Mouse (Mus musculus) forebrain, embryonic 13.5 days (tissue): ENCODE measurements at regions not wholly inside any gene's neighbourhood (a gene's known extent, or its start where the extent isn't known, plus 50 kb on each side); places are given as distances from the start of the nearest gene placed in this dataset.
"Not testable (repeated sequence)": the region's sequence is repeated elsewhere in the genome, so short reads cannot be mapped to it uniquely, and the experiment has no call there.

ENCODE experiments used
- ATAC-seq: fragments of 200-750 bp; cut with Nextera tagmentation; 2 replicates; pipeline ENCODE4 v1.8.0; 2017
- H3K27ac ChIP-seq: fragments of 300-500 bp; sonication (generic); 2 replicates; pipeline ENCODE4 v1.5.1; 2015; ENCODE audit warnings: inconsistent platforms, mild to moderate bottlenecking, moderate library complexity
- H3K27me3 ChIP-seq: fragments of 300-500 bp; sonication (generic); 2 replicates; pipeline ENCODE4 v1.6.1; 2015; ENCODE audit warnings: mild to moderate bottlenecking, inconsistent platforms
- H3K36me3 ChIP-seq: fragments of 300-500 bp; sonication (generic); 2 replicates; pipeline ENCODE4 v1.6.1; 2015; ENCODE audit warnings: mild to moderate bottlenecking, inconsistent platforms; ENCODE audit not compliant: poor library complexity, severe bottlenecking
- H3K4me1 ChIP-seq: fragments of 300-500 bp; sonication (generic); 2 replicates; pipeline ENCODE4 v1.6.1; 2015; ENCODE audit warnings: inconsistent platforms
- H3K4me2 ChIP-seq: fragments of 300-500 bp; sonication (generic); 2 replicates; pipeline ENCODE4 v1.6.1; 2015; ENCODE audit warnings: inconsistent platforms, mild to moderate bottlenecking, moderate library complexity
- H3K4me3 ChIP-seq: fragments of 300-500 bp; sonication (generic); 2 replicates; pipeline ENCODE4 v1.5.1; 2015; ENCODE audit warnings: mild to moderate bottlenecking, inconsistent platforms
- H3K9ac ChIP-seq: fragments of 300-500 bp; sonication (generic); 2 replicates; pipeline ENCODE4 v1.6.1; 2015; ENCODE audit warnings: mild to moderate bottlenecking, inconsistent platforms
- H3K9me3 ChIP-seq: fragments of 300-500 bp; sonication (generic); replicated peaks from 2 replicates; pipeline ENCODE4 v1.6.1; 2016; ENCODE audit warnings: inconsistent platforms
- WGBS: fragments of 180-500 bp; shearing (Covaris S2); methylation state at CpG from one replicate; pipeline ENCODE4 v1.1.7; 2015; 5-methylcytosine and 5-hydroxymethylcytosine counted together

- H3K27me3 ChIP-seq, ATAC-seq, H3K9me3 ChIP-seq, H3K4me2 ChIP-seq, H3K4me1 ChIP-seq, H3K36me3 ChIP-seq, H3K4me3 ChIP-seq, H3K27ac ChIP-seq, H3K9ac ChIP-seq: not testable (repeated sequence)
- WGBS = 86% methylated on average over 1 of the region's 1 CpGs
Observed at GRCm38 (mm10) chr12:114757948-114758347, 1214.2 kb downstream of the Adam6a start.

- not testable (repeated sequence) for H3K4me1 ChIP-seq
Observed at GRCm38 (mm10) chr12:114764211-114764610, 1220.5 kb downstream of the Adam6a start.

GRCm38 (mm10) chr12:114775414-114775813 is 1231.7 kb downstream of the Adam6a start:
- H3K9me3 ChIP-seq = peaks cover 71% of the 10 kb centered on the region
- WGBS = 71% methylated on average over 2 of the region's 2 CpGs
- not testable (repeated sequence) for H3K9ac ChIP-seq, H3K4me3 ChIP-seq, H3K36me3 ChIP-seq, H3K27me3 ChIP-seq, H3K4me1 ChIP-seq, H3K27ac ChIP-seq, H3K4me2 ChIP-seq, ATAC-seq

More at GRCm38 (mm10) chr12:114764211-114764610, 1220.5 kb downstream of the Adam6a start:
- not testable (repeated sequence) for H3K4me2 ChIP-seq, H3K36me3 ChIP-seq, H3K9ac ChIP-seq, ATAC-seq, H3K27me3 ChIP-seq, H3K4me3 ChIP-seq, H3K27ac ChIP-seq
- H3K9me3 ChIP-seq = peaks cover 25% of the 10 kb centered on the region
- WGBS = 81% methylated on average over 3 of the region's 3 CpGs

GRCm38 (mm10) chr12:114804422-114804821 is 1243.1 kb upstream of the Zfp386 start:
- no peak overlapping the region for H3K4me3 ChIP-seq
- H3K4me1 ChIP-seq = no peaks in the 10 kb centered on the region
- no peak overlapping the region for H3K9ac ChIP-seq
- peaks cover 20% of the 10 kb centered on the region for H3K9me3 ChIP-seq
- H3K27ac ChIP-seq = no peak overlapping the region
- H3K4me2 ChIP-seq = no peak overlapping the region
- ATAC-seq = no peak
- no peaks in the 10 kb centered on the region for H3K36me3 ChIP-seq
- no peaks in the 10 kb centered on the region for H3K27me3 ChIP-seq

- Histone ChIP-seq H3K9me3 (peaks cover 28% of the 10 kb centered on the region), H3K4me2 (no peak overlapping the region), H3K4me1 (no peaks in the 10 kb centered on the region), H3K4me3 (no peak overlapping the region), H3K36me3 (no peaks in the 10 kb centered on the region), H3K27me3 (no peaks in the 10 kb centered on the region), H3K27ac (no peak overlapping the region), H3K9ac (no peak overlapping the region)
- WGBS = 90% methylated on average over 1 of the region's 1 CpGs
- ATAC-seq = no peak
Observed at GRCm38 (mm10) chr12:114809186-114809585, 1238.3 kb upstream of the Zfp386 start.

GRCm38 (mm10) chr12:114816858-114817257 is 1230.7 kb upstream of the Zfp386 start:
- H3K9me3 ChIP-seq = peaks cover 42% of the 10 kb centered on the region
- H3K27ac ChIP-seq, ATAC-seq, H3K4me3 ChIP-seq, H3K4me1 ChIP-seq, H3K4me2 ChIP-seq, H3K36me3 ChIP-seq, H3K27me3 ChIP-seq, H3K9ac ChIP-seq: not testable (repeated sequence)
- WGBS = 65% methylated on average over 1 of the region's 1 CpGs

GRCm38 (mm10) chr12:114832916-114833315 is 1214.6 kb upstream of the Zfp386 start:
- no peaks in the 10 kb centered on the region for H3K36me3 ChIP-seq
- H3K27ac ChIP-seq = no peak overlapping the region
- H3K9ac ChIP-seq = no peak overlapping the region
- ATAC-seq = no peak
- no peak overlapping the region for H3K4me3 ChIP-seq
- H3K9me3 ChIP-seq = peaks cover 37% of the 10 kb centered on the region
- H3K27me3 ChIP-seq = no peaks in the 10 kb centered on the region
- H3K4me2 ChIP-seq = no peak overlapping the region
- H3K4me1 ChIP-seq = no peaks in the 10 kb centered on the region
